Mouse (Mus musculus): ENCODE measurements at regions not wholly inside any gene's neighbourhood (a gene's known extent, or its start where the extent isn't known, plus 50 kb on each side); places are given as distances from the start of the nearest gene placed in this dataset.

GRCm38 (mm10) chr13:69433461-69434323 lies 99.9 kb upstream of the Nsun2 start:
- no peak for DNase-seq (ENCODE audit: low spot score)

GRCm38 (mm10) chr13:69439486-69439885 lies 94.1 kb upstream of the Nsun2 start:
- no peak for DNase-seq (ENCODE audit: low spot score)

- DNase-seq (ENCODE audit: low spot score): no peak
Observed at GRCm38 (mm10) chr13:69441798-69442197, 91.7 kb upstream of the Nsun2 start.

- DNase-seq (ENCODE audit: low spot score): peak; percentile 25
Observed at GRCm38 (mm10) chr13:69445611-69446010, 87.9 kb upstream of the Nsun2 start.
